Mouse (Mus musculus): ENCODE data around the gene Tefm. TPM values are rescaled to one million over a fixed set of nuclear protein-coding genes. Genes with fewer than 3 reads are reported as not detected.

The Tefm gene
- total and polyA plus RNA-seq, 3 experiments: 34.4 to 70.2 (median 43.9) TPM

DNA sequence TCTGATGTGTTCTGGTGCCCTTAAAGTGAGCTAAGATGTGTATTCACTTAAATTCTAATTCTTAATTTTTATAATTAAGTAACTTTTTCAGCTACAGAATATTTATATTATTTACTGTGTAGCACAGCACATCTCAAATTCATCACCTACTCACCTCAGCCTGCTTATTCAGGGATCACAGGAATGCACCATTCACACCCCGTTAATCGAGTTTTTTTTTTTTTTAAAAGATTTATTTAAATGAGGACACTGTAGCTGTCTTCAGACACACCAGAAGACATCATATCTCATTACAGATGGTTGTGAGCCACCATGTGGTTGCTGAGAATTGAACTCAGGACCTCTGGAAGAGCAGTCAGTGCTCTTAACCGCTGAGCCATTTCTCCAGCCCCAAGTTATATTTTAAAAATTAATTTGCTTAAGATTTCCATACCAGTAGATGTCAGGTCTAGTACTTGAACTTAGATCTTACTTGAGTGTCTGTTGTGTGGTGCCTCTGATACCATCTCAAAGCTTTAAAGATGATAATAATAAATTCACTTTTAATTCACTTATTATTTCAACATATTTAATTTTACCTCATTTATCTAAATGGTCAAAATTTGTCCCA, 51.3 kb downstream of the Tefm start:
- dilution Hi-C loops (cut with MboI; ENCODE audit: extremely low pct_ligation_motif_present, extremely low pct_unique_long_range_greater_than_20kb, low sequenced_read_pairs): no loop called here
- Histone ChIP-seq H3K9ac (ENCODE audit: insufficient read depth, low read depth) (peak overlapping the region; percentile 89; the same call in 1 of the 2 replicates), H3K4me1 (ENCODE audit: control insufficient read depth in 1 of 2, insufficient read depth in 2 of 2) (peaks cover 9 to 46% of the 10 kb centered on the region in 2 experiments), H3K9me3 (replicated peaks; ENCODE audit: low read length) (no peaks in the 10 kb centered on the region), H3K4me2 (ENCODE audit: insufficient read depth, low read depth, poor library complexity, severe bottlenecking) (peak overlapping the region; percentile 69; the same call in 1 of the 2 replicates), H3K27me3 (replicated peaks) (no peaks in the 10 kb centered on the region), H3K4me3 (replicated peaks in 1 of 3; ENCODE audit: low read depth in 2 of 3, low read length in 2 of 3, poor library complexity in 1 of 3) (peak overlapping the region; percentile 73 to 88 (median 75)), H3K27ac (ENCODE audit: insufficient read depth, low read depth) (no peak overlapping the region), H3K79me2 (replicated peaks; ENCODE audit: control insufficient read depth, extremely low read depth, insufficient read depth, poor library complexity, severe bottlenecking) (peaks cover 56% of the 10 kb centered on the region), H3K36me3 (replicated peaks in 1 of 2; ENCODE audit: control insufficient read depth in 1 of 2, insufficient read depth in 1 of 2, low read length in 1 of 2) (peaks cover 15 to 30% of the 10 kb centered on the region in 2 experiments)
- in situ Hi-C loops (cut with MboI; ENCODE audit: low pct_ligation_motif_present, low pct_unique_long_range_greater_than_20kb, low sequenced_read_pairs): no loop called here
- DNase-seq (ENCODE audit: extremely low read depth): no peak
- TF ChIP-seq ELF1 (IDR thresholded peaks at IDR 0.05; ENCODE audit: low read depth, low read length) (no peak), TBP (conservative IDR thresholded peaks at IDR 0.05; ENCODE audit: low read depth, low read length) (peak; percentile 70; the same call in 1 of the 2 replicates), MYC (IDR thresholded peaks at IDR 0.05; ENCODE audit: low read depth, low read length) (0 out of 2 replicates have a peak, but pooled peaks have one; percentile 45), MXI1 (IDR thresholded peaks at IDR 0.05; ENCODE audit: low read depth, low read length) (no peak), JUN (IDR thresholded peaks at IDR 0.05; ENCODE audit: insufficient read depth, low read depth, low read length) (no peak), RCOR1 (conservative IDR thresholded peaks at IDR 0.05; ENCODE audit: low read depth, low read length) (no peak), CTCF (conservative IDR thresholded peaks at IDR 0.05 in 1 of 2, IDR thresholded peaks at IDR 0.05 in 1 of 2; ENCODE audit: low read depth in 2 of 2, low read length in 2 of 2) (peak in 1 of 2 experiments; percentile 26; a peak in 2 of 4 replicates), MAFK (IDR thresholded peaks at IDR 0.05; ENCODE audit: insufficient replicate concordance, low read length) (no peak), ZMIZ1 (IDR thresholded peaks at IDR 0.05; ENCODE audit: low read depth, low read length) (no peak), ZNF384 (IDR thresholded peaks at IDR 0.05; ENCODE audit: low read depth, low read length) (peak; percentile 90), E2F4 (IDR thresholded peaks at IDR 0.05; ENCODE audit: insufficient replicate concordance, low read depth, low read length) (no peak), SIN3A (IDR thresholded peaks at IDR 0.05; ENCODE audit: low read length) (no peak)

- H3K4me3 ChIP-seq (replicated peaks in 1 of 3; ENCODE audit: low read depth in 2 of 3, low read length in 2 of 3, poor library complexity in 1 of 3): peak overlapping the region; percentile 73 to 88 (median 75)
- peak overlapping the region; percentile 44 for H3K27ac ChIP-seq (ENCODE audit: insufficient read depth, low read depth)
- TF ChIP-seq CTCF (conservative IDR thresholded peaks at IDR 0.05 in 1 of 2, IDR thresholded peaks at IDR 0.05 in 1 of 2; ENCODE audit: low read depth in 2 of 2, low read length in 2 of 2) (no peak), NRF1 (IDR thresholded peaks at IDR 0.05; ENCODE audit: low read depth, low read length) (no peak), SIN3A (IDR thresholded peaks at IDR 0.05; ENCODE audit: low read length) (no peak), TCF12 (IDR thresholded peaks at IDR 0.05; ENCODE audit: low read depth, low read length) (no peak), USF1 (IDR thresholded peaks at IDR 0.05; ENCODE audit: low read depth, low read length) (no peak), SMC3 (IDR thresholded peaks at IDR 0.05; ENCODE audit: low read depth, low read length) (no peak), USF2 (conservative IDR thresholded peaks at IDR 0.05; ENCODE audit: low read depth, low read length) (no peak), IRF4 (IDR thresholded peaks at IDR 0.05; ENCODE audit: low read depth, low read length) (no peak), MAX (IDR thresholded peaks at IDR 0.05; ENCODE audit: low read length) (no peak), HCFC1 (IDR thresholded peaks at IDR 0.05; ENCODE audit: low read depth, low read length) (no peak), MXI1 (IDR thresholded peaks at IDR 0.05; ENCODE audit: low read depth, low read length) (no peak)
- H3K4me1 ChIP-seq (ENCODE audit: control insufficient read depth in 1 of 2, insufficient read depth in 2 of 2): peaks cover 12 to 52% of the 10 kb centered on the region in 2 experiments
- peaks cover 50% of the 10 kb centered on the region for H3K79me2 ChIP-seq (replicated peaks; ENCODE audit: control insufficient read depth, extremely low read depth, insufficient read depth, poor library complexity, severe bottlenecking)
- peak overlapping the region; percentile 96 for H3K4me2 ChIP-seq (ENCODE audit: insufficient read depth, low read depth, poor library complexity, severe bottlenecking)
- no peaks in the 10 kb centered on the region for H3K9me3 ChIP-seq (replicated peaks; ENCODE audit: low read length)
- no peaks in the 10 kb centered on the region for H3K27me3 ChIP-seq (replicated peaks)
- dilution Hi-C loops (cut with MboI; ENCODE audit: extremely low pct_ligation_motif_present, extremely low pct_unique_long_range_greater_than_20kb, low sequenced_read_pairs): no loop called here
- in situ Hi-C loops (cut with MboI; ENCODE audit: low pct_ligation_motif_present, low pct_unique_long_range_greater_than_20kb, low sequenced_read_pairs): no loop called here
- peaks cover 9 to 22% of the 10 kb centered on the region in 2 experiments for H3K36me3 ChIP-seq (replicated peaks in 1 of 2; ENCODE audit: control insufficient read depth in 1 of 2, insufficient read depth in 1 of 2, low read length in 1 of 2)
- H3K9ac ChIP-seq (ENCODE audit: insufficient read depth, low read depth): peak overlapping the region; percentile 89
- DNase-seq (ENCODE audit: extremely low read depth): no peak
Observed at GRCm38 (mm10) chr11:80089817-80090214, 52.2 kb downstream of the Tefm start.

Measured in CH12.LX (cell line).